Mouse (Mus musculus): ENCODE measurements around the gene Fam3b.

Gene Fam3b

GRCm38 (mm10) chr16:97514099-97514940 lies at the start of gene Fam3b:
Gene Fam3b, minus strand, starts transcription at chr16:97514816.
- no peak for DNase-seq (ENCODE audit: low read depth, low spot score)

GRCm38 (mm10) chr16:97544340-97544739 lies 29.7 kb upstream of the Fam3b start:
- no peak for DNase-seq (ENCODE audit: low read depth, low spot score)

- no peak for DNase-seq (ENCODE audit: low read depth, low spot score)
Observed at GRCm38 (mm10) chr16:97536859-97537258, 22.2 kb upstream of the Fam3b start.

GRCm38 (mm10) chr16:97535808-97536413 lies 21.3 kb upstream of the Fam3b start:
- no peak for DNase-seq (ENCODE audit: low read depth, low spot score)

GRCm38 (mm10) chr16:97534876-97535461 lies 20.4 kb upstream of the Fam3b start:
- DNase-seq (ENCODE audit: low read depth, low spot score) = no peak

- DNase-seq (ENCODE audit: low read depth, low spot score) = no peak
Observed at GRCm38 (mm10) chr16:97534448-97534847, 19.8 kb upstream of the Fam3b start.

- DNase-seq (ENCODE audit: low read depth, low spot score) = no peak
Observed at GRCm38 (mm10) chr16:97533751-97534150, 19.1 kb upstream of the Fam3b start.

- DNase-seq (ENCODE audit: low read depth, low spot score) = no peak
Observed at GRCm38 (mm10) chr16:97533126-97533525, 18.5 kb upstream of the Fam3b start.

GRCm38 (mm10) chr16:97529241-97529640 lies 14.6 kb upstream of the Fam3b start:
- no peak for DNase-seq (ENCODE audit: low read depth, low spot score)

- DNase-seq (ENCODE audit: low read depth, low spot score) = peak; percentile 90
Observed at GRCm38 (mm10) chr16:97523024-97523423, 8.4 kb upstream of the Fam3b start.

GRCm38 (mm10) chr16:97521983-97522382 lies 7.4 kb upstream of the Fam3b start:
- DNase-seq (ENCODE audit: low read depth, low spot score) = no peak

- DNase-seq (ENCODE audit: low read depth, low spot score) = peak; percentile 18
Observed at GRCm38 (mm10) chr16:97516341-97516740, 1.7 kb upstream of the Fam3b start.

- DNase-seq (ENCODE audit: low read depth, low spot score) = peak; percentile 77
Observed at GRCm38 (mm10) chr16:97512347-97512751, 2.3 kb downstream of the Fam3b start.

- DNase-seq (ENCODE audit: low read depth, low spot score) = no peak
Observed at GRCm38 (mm10) chr16:97511495-97511894, 3.1 kb downstream of the Fam3b start.

- DNase-seq (ENCODE audit: low read depth, low spot score) = no peak
Observed at GRCm38 (mm10) chr16:97510849-97511248, 3.8 kb downstream of the Fam3b start.

- no peak for DNase-seq (ENCODE audit: low read depth, low spot score)
Observed at GRCm38 (mm10) chr16:97507783-97508182, 6.8 kb downstream of the Fam3b start.

- DNase-seq (ENCODE audit: low read depth, low spot score) = no peak
Observed at GRCm38 (mm10) chr16:97504793-97505192, 9.8 kb downstream of the Fam3b start.

- no peak for DNase-seq (ENCODE audit: low read depth, low spot score)
Observed at GRCm38 (mm10) chr16:97503849-97504248, 10.8 kb downstream of the Fam3b start.

GRCm38 (mm10) chr16:97500901-97501300 lies 13.7 kb downstream of the Fam3b start:
- DNase-seq (ENCODE audit: low read depth, low spot score) = no peak

- DNase-seq (ENCODE audit: low read depth, low spot score) = no peak
Observed at GRCm38 (mm10) chr16:97499450-97499849, 15.2 kb downstream of the Fam3b start.

- DNase-seq (ENCODE audit: low read depth, low spot score) = no peak
Observed at GRCm38 (mm10) chr16:97498139-97498538, 16.5 kb downstream of the Fam3b start.

GRCm38 (mm10) chr16:97497682-97498081 lies 16.9 kb downstream of the Fam3b start:
- no peak for DNase-seq (ENCODE audit: low read depth, low spot score)

- DNase-seq (ENCODE audit: low read depth, low spot score) = peak; percentile 70
Observed at GRCm38 (mm10) chr16:97496026-97496425, 18.6 kb downstream of the Fam3b start.
